Mouse (Mus musculus): ENCODE measurements at regions not wholly inside any gene's neighbourhood (a gene's known extent, or its start where the extent isn't known, plus 50 kb on each side); places are given as distances from the start of the nearest gene placed in this dataset.
A peak's percentile ranks its signal among the peaks of the same experiment; 100 is the strongest.

DNA sequence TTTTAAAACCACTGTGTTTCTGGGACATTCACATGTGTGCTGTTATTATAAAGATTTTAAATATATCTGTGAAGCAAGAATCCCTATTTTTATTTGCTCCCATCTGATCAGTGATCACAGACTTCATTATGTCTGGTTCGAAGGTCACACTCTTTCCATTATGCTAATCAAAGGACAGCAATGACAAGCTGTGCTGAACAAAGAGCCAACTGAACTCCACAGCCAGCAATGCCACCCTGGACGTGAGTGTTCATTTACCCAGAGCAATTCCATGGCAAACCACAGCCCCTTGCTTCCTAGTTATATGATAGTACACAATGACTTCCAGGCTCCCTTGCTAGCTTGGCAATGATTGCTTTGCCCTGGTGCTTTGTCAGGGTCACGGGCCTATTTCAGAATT lies 55.6 kb upstream of the Ccdc190 start:
- DNase-seq = no peak

DNA sequence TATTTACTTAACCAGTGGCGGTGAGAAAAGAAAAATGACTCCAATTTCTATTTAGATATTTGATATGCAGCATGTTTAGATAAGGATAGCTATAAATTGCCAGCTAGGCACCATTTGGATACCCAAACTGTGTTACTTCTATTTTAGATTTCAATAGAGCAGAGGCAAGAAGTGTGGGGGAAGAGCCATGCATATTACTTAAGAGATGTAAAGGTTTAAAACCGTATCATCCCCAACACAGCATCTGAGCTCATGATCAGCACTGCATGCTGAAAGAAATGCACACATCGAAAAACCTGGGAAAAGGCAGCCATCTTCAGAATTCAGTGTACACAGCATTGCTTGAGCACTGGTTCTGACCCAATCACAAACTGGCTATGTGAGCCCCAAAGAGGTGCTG lies 59.8 kb upstream of the Ccdc190 start:
- DNase-seq = no peak

DNA sequence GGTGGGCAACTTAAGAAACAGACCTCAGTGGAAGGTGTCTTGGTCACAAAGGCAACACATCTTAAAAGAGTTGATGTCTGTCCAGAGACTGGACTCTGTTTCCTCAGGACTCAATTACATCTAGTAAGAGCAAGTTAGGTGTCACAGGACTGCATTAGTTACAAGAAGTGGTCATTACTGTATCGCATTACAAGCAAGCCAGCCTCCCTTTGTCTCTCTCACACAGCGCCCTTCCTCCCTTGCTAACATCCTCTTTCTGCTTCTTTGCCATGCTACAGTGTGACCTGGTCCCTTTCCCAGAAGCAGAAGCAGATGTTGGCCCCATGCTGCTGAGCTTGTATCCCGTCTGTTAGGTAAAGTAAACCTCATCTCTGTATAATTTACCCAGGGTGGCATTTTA lies 61.0 kb upstream of the Ccdc190 start:
- no peak for DNase-seq

DNA sequence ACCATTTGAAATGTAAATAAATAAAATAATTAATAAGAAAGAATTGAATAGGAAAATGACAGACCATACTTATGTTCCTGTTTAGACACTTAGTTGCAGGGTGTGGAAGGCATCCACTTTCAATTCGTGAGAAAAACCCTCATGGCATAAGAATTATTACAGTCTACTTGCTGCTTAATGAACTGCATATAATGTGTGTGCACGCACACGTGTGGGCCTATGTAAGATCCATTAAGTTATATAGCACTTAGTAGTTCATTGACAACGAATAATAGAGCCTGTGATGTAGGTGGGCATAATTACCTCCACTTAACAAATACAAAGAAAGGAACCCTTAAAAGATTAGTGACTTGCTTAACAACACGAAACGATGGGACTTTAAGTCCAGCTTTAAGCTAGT lies 61.6 kb upstream of the Ccdc190 start:
- DNase-seq = no peak

DNA sequence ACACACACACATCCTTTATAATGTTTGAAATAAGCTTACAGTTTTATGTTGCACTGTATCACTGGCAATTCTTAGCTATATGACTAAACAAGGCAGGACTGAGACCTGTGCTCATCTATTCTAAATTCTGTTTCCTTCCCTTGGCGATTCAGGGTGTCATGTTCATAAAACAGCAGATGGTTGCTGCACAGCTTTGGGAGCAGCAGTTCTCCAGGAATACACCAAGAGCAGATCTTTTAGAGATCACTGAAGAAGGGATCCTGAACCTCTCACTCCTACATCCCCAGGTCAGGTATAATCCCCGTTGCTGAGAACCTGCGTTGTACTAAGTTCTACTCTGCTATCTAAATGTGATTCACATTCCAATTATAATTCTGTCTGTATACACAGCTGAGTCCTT lies 69.4 kb upstream of the Ccdc190 start:
- no peak for DNase-seq

DNA sequence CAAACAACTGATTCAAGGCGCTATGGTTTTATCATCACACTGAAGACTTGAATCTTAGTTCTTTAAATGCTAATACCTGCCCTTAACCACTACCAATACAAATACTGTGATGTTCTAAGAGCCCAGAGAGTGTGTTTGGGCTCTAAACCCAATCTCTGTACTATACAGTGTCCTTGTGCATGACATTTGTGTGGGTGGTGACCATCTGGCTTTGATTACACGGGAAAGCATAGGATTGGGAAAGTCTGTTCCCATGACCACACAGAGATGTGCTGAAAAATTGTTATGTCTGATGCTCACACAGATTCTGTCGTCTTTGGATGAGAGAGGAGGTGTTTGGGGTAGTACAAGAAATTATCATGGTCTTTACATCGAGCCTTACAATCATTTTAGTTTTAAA lies 76.8 kb upstream of the Ccdc190 start:
- DNase-seq = no peak

DNA sequence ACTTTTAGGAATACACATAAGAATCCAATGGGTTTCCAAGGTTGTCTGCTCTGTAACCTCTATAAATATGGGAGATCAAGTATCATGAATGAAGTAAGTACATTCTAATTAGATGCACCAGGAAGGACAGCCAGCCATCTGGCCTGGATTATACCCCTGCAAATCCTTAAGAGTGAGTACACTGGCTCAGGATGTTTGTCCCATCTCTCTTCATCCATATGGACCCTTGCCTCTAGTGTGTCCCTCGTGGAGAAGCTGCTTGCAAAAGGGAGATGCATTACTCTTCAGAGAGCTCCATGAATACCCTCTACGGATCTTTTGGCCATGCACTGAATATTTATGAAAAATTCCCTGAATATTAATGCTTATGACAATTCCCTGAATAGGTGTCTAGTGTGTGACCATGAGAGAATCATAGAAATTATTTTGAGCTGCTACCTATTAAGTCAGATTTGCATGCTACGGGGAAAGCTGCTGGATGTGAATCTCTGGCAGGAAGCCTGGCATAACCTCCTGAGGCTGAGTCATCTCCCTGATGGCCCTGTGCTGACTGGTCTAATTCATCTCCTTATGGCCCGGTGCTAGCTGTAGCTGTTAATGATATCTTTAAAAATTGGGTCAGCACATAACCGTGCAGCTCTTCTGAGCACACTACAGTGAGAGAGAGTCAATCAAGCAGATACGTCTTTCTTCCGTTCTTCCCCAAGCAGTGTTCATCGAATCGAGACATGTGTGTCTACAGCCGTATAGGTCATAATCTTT lies 80.0 kb upstream of the Ccdc190 start:
- peak; percentile 17 to 20 for DNase-seq

DNA sequence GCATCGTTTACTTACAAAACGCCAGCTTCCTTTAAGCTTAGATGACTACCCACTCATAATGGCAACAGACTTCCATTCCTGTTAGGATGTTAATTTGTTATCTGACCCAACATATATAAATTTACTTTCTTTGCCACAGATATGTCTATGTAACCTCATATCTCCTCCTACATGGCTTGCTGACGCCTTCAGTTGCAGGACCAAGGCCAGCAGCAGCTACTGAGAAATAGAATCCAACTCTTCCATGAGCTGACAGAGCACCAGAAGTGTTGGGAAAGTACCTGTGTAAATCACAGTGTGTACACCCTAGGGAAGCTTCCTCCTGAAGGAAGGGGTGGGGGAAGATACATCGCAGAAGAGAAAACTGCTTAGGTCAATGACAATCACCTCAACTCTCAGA lies 86.0 kb upstream of the Ccdc190 start:
- DNase-seq = no peak

DNA sequence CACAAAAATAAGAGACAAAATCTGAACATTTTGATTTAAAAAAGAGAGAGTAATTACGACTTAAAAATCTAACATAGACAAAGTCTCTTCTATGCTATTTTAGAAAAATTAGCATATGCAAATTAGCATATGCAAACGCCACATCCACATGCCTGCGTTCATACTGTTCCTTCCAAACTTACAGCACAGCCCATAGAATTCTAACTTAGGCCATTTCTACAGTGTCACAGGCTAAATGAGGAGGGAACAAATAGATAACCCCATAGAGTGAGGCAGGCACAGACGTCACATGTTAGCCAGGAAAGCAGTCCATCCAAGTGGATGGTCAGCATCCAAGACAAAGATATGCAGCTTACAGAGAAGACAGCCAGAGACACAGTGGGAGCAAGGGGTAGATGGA lies 87.5 kb upstream of the Ccdc190 start:
- DNase-seq = no peak

DNA sequence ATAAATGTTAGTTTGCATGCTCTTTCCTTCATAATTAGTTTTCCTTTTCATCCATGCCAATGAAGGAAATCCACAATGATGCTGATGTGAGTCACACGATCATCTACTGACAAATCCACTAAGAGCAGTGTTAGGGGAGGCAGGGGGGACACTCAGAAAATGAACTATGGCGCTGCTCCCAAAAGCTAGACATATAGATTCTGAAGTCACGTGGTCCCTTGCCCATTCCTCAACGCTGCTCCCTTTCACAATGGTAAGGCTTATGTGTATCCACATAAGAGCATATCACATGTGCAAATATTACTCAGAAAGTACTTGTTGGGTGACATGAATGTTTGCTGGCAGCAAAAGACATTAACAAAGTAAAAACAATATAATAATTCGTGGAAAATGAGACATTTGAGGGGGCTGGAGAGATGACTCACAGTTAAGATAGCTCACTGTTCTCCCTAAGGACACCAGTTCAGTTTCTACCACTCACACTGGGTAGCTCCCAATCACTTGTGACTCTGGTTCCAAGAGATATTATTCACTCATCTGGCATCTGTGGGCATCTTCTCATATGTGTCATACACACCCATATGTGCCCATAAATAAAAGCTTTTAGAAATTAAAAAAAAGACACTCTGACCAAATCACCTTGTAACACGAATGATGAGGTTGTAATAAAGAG lies 88.3 kb upstream of the Ccdc190 start:
- no peak for DNase-seq

DNA sequence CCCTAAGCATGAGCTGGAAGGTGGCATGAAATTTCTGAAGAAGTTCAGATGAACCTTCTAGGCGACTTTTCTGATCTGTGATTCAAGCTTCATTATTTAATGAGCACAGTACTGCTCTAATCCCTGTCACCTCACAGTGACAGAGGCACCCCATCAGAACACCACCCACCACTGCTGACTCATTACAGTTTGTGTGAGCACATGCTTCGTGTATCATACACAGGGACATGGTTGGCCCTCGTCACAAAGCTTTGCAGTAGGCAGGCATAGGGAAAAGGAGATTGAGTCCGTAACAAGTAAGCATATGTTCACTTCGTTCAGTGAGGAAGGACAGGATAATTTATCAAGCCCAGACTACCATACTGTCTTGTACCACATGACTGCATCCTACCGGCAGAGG lies 85.9 kb upstream of the Rgs4 start:
- no peak for DNase-seq

DNA sequence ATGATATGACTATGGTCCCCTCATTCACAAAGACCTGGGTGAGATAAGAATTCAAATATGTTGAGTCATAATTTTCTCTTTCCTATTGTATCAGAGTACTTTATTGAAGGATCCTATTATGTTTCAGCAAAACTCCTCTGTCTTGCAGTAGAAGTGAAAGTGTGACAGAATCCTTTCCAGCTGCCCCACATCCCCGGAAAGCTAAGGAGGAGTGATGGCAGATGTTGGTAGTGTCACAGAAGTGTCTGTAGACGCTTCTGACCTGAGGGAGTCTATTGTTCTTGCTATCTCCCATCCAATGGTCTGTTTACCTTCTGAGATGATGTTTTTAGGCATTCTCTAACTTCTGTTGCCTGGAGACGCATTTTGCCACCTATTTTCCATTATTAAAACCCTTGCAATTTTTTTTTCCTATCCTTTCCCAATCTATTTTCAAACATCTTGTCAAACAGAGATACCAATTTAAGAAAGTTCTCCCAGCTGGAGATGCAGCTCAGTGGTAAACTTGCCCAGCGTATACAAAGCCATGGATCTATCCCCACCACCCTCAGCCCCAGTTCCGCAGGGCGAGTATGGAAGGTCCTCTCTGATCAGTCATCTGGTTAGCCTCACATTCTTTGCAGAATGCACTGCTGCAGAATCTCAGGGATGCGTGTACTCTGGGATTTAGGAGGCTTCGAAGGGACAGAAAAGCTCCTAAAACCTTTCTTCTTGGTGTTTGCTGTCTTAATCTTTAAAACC lies 84.1 kb upstream of the Rgs4 start:
- DNase-seq = no peak

DNA sequence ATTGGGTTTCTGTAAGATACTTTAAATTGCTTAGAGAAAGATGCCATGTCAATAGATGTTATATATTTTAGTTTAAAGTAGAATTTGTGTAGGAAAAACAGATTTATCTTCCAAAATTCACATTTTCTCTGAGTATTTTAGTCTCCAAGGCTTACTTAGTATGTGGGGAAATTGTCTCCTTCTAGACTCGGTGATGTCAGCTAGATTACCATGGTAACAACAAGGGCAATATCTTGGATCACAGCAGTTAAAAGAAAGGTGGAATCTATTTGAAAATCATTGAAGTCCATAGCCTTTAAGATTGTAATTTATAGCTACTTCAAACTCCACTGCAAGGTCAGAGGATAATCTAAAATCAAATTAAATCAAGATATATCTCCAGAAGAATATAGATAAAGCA lies 83.2 kb upstream of the Rgs4 start:
- no peak for DNase-seq

DNA sequence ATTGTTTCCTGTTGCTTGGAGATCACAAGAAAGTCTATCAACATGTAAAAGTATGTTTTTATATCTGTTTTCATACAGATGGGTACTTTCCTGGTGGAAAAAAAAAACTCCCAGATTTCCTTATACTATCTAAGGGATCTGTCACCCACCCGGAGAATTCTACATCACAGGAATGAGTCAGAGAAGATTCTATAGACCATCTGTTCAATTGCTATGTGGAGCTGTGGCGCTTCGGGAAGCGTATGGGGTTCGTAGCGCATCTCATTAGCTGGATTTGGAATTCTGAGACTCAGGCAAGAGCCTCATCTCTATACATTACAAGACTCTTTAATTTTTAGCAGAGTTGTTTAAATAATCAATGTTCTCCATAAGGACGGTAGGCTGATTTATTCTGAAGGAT lies 74.6 kb upstream of the Rgs4 start:
- DNase-seq = no peak

DNA sequence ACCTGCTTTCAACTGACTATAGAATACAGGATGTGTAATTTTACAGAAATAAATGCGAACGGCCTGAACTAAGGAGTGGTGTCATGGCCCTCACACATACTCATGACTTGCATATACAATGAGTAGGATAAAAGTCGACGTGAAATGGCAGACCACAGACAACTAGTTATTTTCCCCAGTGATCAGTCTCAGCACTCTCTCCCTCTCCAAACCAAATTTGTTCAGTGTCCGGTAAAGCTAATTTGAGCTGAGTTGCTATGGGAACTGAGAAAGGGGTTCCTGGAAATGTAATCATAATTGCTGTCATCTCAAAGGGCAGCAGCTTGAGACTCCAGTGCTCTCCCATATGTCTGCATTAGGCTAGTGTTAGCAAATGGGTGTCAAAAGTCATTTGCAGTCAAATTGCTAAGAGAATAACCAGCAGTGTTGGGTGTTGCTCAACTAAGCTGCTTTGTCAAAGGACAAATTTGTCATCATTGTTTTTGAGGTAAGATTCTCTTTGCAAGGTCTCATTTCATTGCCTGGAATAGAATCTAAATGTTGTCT lies 72.0 kb upstream of the Rgs4 start:
- DNase-seq = no peak

DNA sequence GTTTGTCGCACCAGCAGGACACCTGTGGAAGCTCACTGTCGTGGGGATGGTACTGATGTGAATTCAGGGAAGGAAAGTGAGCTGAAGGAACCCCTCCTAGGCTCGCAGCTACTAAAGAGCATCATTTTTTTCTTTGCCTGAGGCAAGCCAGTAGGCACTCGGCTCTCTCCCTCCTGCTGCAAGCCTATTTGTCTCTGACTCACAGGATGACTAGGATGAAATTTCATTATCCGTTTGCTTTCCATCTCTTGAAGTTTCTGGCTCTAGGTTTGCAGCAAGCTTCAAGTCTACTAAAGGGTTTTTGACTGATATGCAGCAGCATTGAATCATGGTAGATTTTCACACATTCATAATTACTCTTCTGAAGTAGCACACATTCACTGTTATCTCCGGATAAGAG lies 69.5 kb upstream of the Rgs4 start:
- no peak for DNase-seq

DNA sequence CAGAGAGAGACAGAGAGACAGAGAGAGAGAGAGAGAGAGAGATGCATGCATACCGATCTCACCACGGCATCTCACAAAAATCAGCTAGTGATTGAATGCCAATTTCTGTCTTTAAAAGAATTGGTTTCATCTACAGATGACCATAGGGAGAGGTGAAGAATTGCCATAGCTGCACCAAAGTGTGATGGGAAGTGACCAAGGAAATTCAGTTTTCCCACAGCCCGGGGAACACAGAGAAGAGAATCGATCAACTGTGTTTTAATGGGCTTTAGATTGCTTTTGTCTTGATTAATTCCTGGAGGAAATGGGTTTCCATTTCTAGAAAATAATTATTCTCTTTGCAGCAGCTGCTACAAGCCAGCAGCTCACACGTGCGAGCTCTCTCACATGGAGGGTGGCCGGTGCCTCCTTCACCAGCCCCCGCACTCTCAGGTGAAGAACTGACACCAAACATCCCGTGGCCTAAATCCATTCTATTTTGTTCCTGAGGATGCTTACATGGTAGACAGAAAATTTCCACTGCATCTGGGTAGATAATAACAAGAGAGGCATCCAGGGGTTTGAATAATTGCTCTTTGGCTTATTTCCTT lies 65.2 kb upstream of the Rgs4 start:
- no peak for DNase-seq

DNA sequence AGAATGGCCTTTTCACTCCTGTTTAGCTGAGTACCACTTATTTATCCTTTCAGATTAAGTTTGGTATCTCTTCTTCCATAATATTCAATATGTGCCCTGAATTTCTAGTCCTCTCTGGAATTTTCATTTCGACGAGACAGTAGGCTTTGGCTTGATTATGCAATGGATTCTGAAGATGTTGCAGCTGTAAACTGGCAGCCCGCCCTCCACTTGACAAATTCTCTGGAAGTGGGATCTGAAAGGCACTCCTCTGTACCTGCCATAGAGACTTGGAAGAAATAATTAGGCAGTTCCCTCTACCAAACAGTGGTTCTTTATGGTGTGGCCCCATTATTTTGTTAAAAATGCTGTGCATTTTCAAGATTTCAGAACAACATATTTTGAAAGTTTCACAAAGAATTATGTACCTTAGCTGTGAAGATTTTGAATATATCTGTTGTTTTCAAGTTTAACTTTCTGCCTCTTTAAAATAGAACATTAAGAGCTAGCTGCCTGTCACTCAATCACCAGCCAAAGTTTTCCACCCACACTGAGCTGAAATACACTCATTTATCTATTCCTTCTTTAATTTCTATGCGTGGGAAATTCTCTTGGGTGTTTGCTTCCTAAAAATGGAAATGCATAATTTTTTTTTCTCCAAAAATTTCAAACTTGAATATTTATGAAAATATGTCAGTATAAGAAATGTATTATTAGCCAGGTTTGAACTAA lies 56.1 kb upstream of the Rgs4 start:
- DNase-seq = no peak

DNA sequence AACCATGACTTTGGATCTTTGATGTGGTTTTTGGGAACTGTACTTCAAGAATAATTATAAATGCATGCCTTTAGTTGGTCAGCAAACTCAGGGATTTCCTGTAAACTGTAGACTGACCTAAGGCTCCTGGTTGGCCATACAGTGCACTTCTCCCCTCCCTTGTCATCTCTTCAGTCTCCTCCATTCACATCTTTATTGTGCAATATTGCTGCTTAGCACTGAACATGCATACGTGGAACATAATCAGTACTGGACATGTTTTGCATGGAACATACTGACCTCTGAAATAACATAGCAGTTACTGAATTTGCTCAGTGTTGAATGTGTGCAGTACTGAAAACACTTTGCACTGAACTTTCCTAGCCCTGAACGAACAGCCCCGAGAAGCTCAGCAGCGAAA lies 55.4 kb upstream of the Rgs4 start:
- DNase-seq = no peak

DNA sequence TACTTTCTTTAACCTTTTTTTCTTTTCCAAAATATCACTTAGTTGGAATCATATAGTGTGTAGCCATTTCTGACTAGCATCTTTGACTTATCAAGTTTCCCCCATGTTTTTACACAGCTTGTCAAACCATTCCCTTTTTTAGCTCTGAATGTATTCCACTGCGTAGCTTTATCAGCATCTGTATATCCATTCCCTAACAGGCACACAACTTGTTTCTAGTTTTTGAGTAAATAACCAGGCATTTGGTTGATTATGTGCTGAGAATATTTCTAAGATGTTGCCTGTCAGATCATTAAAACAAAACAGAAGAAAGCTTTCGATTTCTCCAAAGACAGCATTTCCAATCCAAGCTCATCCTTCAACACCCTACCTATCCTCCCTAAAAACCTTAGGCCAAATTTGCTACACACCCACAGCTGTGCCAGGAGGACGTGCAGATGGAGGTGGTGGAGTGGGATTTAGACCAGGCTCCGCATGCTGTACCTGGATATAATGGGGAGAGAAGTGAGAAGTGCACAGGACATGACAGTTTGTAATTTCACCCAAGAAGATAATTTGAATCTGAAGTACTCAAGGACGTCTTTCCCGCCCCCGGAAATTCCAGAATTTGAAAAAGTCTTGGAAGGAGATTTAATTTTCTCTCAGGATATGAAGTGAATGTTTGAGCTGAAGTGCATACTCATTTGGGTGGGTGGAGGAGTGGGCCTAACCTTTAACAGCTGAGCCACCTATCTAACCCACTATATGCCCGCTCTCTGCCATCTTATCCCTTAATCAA lies 54.8 kb upstream of the Rgs4 start:
- no peak for DNase-seq
